Mouse (Mus musculus): ENCODE data around the gene Zfhx3. TPM values are rescaled to one million over a fixed set of nuclear protein-coding genes. Genes with fewer than 3 reads are reported as not detected.

Gene Zfhx3
- polyA plus RNA-seq, 1 experiment from 2014 or later: 68.4 TPM

DNA sequence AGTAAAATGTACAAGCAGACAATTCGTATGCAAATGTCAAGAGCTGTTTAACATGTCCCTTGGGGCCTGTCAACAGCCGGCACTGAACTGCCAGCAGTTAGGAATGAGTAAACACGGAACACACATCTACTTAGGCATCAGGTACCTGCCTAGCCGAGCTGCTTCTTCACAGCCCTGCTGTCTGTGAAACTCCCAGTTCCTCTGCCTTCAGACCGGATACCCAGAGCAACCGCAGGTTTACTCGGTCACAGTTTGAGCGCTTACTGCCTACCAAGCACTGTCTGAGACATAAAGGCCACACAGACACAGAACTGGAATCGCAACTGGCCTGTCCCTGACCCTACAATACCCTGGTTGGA is 652.6 kb downstream of the Zfhx3 start:
- Histone ChIP-seq H3K4me3 (replicated peaks; ENCODE audit: low read depth, low read length) (no peak overlapping the region), H3K4me2 (ENCODE audit: low read length) (no peak overlapping the region), H3K4me1 (ENCODE audit: control insufficient read depth, insufficient read depth, low read length) (0 out of 2 replicates have a peak, but pooled peaks cover 5% of the 10 kb centered on the region), H3K27ac (replicated peaks; ENCODE audit: low read depth, low read length) (peak overlapping the region; percentile 33; the same call in 1 of the 2 replicates), H3K27me3 (ENCODE audit: control insufficient read depth, insufficient read depth, low read length) (no peaks in the 10 kb centered on the region), H3K36me3 (ENCODE audit: control insufficient read depth, insufficient read depth, low read length) (no peaks in the 10 kb centered on the region), H3K9me3 (ENCODE audit: control insufficient read depth, low read length) (no peaks in the 10 kb centered on the region), H3K9ac (replicated peaks; ENCODE audit: low read length) (no peak overlapping the region)
- DNase-seq: peak; percentile 71
- WGBS: 49% methylated on average over 9 of the region's 9 CpGs
- no peak for ATAC-seq (ENCODE audit: low FRiP score, low TSS enrichment)

DNA sequence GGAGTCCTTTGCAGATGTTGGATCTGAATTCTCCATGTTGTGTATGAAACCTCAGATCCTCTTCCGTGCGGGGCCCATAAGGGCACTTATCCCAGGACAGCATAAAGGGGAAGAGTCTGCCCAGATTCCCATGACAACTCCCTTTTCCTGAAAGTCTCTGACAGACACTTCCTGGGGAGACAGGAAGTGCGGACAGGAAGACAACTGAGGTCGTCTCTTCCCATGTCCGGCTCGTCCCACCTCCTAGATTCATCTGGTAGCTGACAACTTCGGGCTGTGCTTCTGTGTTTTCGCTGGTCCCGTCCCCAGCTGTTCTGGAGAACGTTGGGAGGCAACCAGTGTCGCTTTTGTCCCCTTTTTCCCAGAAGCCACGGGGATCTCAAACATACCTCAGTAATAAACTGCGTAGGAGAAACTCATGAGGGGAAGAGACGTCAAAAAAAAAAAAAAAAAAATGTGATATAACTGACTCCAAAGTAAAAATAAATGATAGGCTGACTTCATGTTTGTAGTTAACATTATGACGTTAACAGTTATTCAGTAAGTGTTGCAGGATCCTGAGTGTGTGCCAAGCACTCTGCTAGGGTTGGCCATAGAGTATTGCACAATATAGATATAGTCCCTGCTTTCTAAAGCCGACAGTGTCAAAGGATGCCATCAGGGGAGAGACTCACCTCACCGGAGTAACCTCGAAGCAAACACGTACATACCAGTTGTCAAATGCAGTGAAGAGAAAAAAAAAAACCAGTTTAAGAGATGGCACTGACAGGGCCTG is 653.5 kb downstream of the Zfhx3 start:
- Histone ChIP-seq H3K4me1 (ENCODE audit: control insufficient read depth, insufficient read depth, low read length) (0 out of 2 replicates have a peak, but pooled peaks cover 5% of the 10 kb centered on the region), H3K9ac (replicated peaks; ENCODE audit: low read length) (no peak overlapping the region), H3K9me3 (ENCODE audit: control insufficient read depth, low read length) (no peaks in the 10 kb centered on the region), H3K4me3 (replicated peaks; ENCODE audit: low read depth, low read length) (no peak overlapping the region), H3K27me3 (ENCODE audit: control insufficient read depth, insufficient read depth, low read length) (no peaks in the 10 kb centered on the region), H3K4me2 (ENCODE audit: low read length) (no peak overlapping the region), H3K36me3 (ENCODE audit: control insufficient read depth, insufficient read depth, low read length) (no peaks in the 10 kb centered on the region), H3K27ac (replicated peaks; ENCODE audit: low read depth, low read length) (no peak overlapping the region)
- WGBS: 88% methylated on average over 19 of the region's 19 CpGs
- no peak for DNase-seq
- no peak for ATAC-seq (ENCODE audit: low FRiP score, low TSS enrichment)

DNA sequence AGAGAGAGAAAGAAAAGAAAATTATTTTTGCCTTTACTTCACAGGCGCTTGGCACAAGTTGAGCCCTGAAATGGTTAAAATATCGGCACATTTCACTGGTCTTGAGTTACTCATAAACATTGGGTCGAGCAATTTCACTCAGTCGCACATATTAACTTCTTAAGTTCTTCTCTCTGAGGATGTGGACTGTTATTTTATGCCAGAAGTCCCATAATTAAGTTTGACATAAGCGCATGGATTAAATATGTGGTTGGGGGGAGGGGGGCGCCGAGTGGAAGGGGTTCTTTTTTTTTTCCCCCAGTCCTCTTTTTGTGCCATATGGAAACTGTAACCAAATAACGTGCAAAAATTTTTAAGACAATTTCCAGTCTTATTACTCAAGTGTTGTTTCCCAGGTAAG is 656.6 kb downstream of the Zfhx3 start:
- Histone ChIP-seq H3K4me3 (replicated peaks; ENCODE audit: low read depth, low read length) (no peak overlapping the region), H3K27ac (replicated peaks; ENCODE audit: low read depth, low read length) (no peak overlapping the region), H3K4me1 (ENCODE audit: control insufficient read depth, insufficient read depth, low read length) (0 out of 2 replicates have a peak, but pooled peaks cover 2% of the 10 kb centered on the region), H3K9me3 (ENCODE audit: control insufficient read depth, low read length) (no peaks in the 10 kb centered on the region), H3K36me3 (ENCODE audit: control insufficient read depth, insufficient read depth, low read length) (no peaks in the 10 kb centered on the region), H3K27me3 (ENCODE audit: control insufficient read depth, insufficient read depth, low read length) (no peaks in the 10 kb centered on the region), H3K9ac (replicated peaks; ENCODE audit: low read length) (no peak overlapping the region), H3K4me2 (ENCODE audit: low read length) (no peak overlapping the region)
- DNase-seq (no peak), ATAC-seq (ENCODE audit: low FRiP score, low TSS enrichment) (no peak)
- WGBS: 79% methylated on average over 8 of the region's 8 CpGs

GRCm38 (mm10) chr8:108599558-108599957 is 657.1 kb downstream of the Zfhx3 start:
- no peak for DNase-seq
- no peaks in the 10 kb centered on the region for H3K27me3 ChIP-seq (ENCODE audit: control insufficient read depth, insufficient read depth, low read length)
- no peaks in the 10 kb centered on the region for H3K36me3 ChIP-seq (ENCODE audit: control insufficient read depth, insufficient read depth, low read length)
- no peak for ATAC-seq (ENCODE audit: low FRiP score, low TSS enrichment)
- no peak overlapping the region for H3K9ac ChIP-seq (replicated peaks; ENCODE audit: low read length)
- H3K4me2 ChIP-seq (ENCODE audit: low read length): no peak overlapping the region
- 86% methylated on average over 6 of the region's 6 CpGs for WGBS
- no peak overlapping the region for H3K4me3 ChIP-seq (replicated peaks; ENCODE audit: low read depth, low read length)
- H3K9me3 ChIP-seq (ENCODE audit: control insufficient read depth, low read length): no peaks in the 10 kb centered on the region
- no peaks in the 10 kb centered on the region for H3K4me1 ChIP-seq (ENCODE audit: control insufficient read depth, insufficient read depth, low read length)
- H3K27ac ChIP-seq (replicated peaks; ENCODE audit: low read depth, low read length): no peak overlapping the region

DNA sequence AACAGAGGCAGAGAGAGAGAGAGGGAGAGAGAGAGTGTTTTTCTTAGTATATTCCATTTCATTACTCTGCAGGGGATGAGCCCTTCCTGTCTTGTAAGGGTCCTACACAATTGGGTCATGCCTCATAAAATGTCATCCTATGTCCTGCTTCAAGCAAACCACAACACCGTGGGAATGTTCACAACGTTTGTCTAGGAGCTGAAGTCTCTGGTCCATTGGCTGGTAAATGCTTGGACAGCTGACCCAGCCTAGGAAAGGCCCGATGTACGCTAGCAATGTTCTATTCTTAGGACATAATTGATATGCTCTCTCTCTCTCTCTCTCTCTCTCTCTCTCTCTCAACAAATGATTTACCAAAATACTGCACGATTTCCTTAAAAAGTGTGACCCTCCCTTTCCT is 666.2 kb downstream of the Zfhx3 start:
- 88% methylated on average over 5 of the region's 5 CpGs for WGBS
- no peaks in the 10 kb centered on the region for H3K27me3 ChIP-seq (ENCODE audit: control insufficient read depth, insufficient read depth, low read length)

DNA sequence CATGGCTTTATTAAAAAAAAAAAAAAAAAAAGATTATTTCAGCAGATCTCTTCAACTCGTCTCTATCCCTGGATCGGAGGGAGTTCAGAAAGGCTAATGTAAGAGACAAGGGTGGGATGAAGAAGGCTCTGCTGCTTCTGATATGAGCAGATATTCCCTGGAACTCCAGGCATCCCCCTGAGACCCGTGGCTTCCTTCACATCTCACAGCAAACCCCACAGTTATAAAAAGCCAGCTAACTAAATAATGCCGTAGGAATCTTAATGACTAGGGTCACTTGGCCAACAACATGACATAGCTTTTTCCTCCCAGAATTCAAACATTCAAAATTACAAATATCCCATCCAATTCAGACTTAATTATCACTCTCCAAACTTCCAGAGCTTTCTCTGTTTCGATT is 666.7 kb downstream of the Zfhx3 start:
- ATAC-seq (ENCODE audit: low FRiP score, low TSS enrichment) (no peak), DNase-seq (no peak)
- H3K4me3 ChIP-seq (replicated peaks; ENCODE audit: low read depth, low read length): no peak overlapping the region
- no peak overlapping the region for H3K9ac ChIP-seq (replicated peaks; ENCODE audit: low read length)
- peaks cover 11% of the 10 kb centered on the region for H3K4me1 ChIP-seq (ENCODE audit: control insufficient read depth, insufficient read depth, low read length)
- no peak overlapping the region for H3K4me2 ChIP-seq (ENCODE audit: low read length)
- no peaks in the 10 kb centered on the region for H3K36me3 ChIP-seq (ENCODE audit: control insufficient read depth, insufficient read depth, low read length)
- H3K27ac ChIP-seq (replicated peaks; ENCODE audit: low read depth, low read length): no peak overlapping the region
- WGBS: 78% methylated on average over 5 of the region's 5 CpGs
- no peaks in the 10 kb centered on the region for H3K27me3 ChIP-seq (ENCODE audit: control insufficient read depth, insufficient read depth, low read length)
- no peaks in the 10 kb centered on the region for H3K9me3 ChIP-seq (ENCODE audit: control insufficient read depth, low read length)

More for the DNA sequence above, 666.2 kb downstream of the Zfhx3 start:
- H3K9me3 ChIP-seq (ENCODE audit: control insufficient read depth, low read length): no peaks in the 10 kb centered on the region
- H3K9ac ChIP-seq (replicated peaks; ENCODE audit: low read length): no peak overlapping the region
- H3K4me3 ChIP-seq (replicated peaks; ENCODE audit: low read depth, low read length): no peak overlapping the region
- H3K36me3 ChIP-seq (ENCODE audit: control insufficient read depth, insufficient read depth, low read length): no peaks in the 10 kb centered on the region
- no peak overlapping the region for H3K4me2 ChIP-seq (ENCODE audit: low read length)
- peaks cover 11% of the 10 kb centered on the region for H3K4me1 ChIP-seq (ENCODE audit: control insufficient read depth, insufficient read depth, low read length)
- ATAC-seq (ENCODE audit: low FRiP score, low TSS enrichment) (no peak), DNase-seq (no peak)
- H3K27ac ChIP-seq (replicated peaks; ENCODE audit: low read depth, low read length): no peak overlapping the region

DNA sequence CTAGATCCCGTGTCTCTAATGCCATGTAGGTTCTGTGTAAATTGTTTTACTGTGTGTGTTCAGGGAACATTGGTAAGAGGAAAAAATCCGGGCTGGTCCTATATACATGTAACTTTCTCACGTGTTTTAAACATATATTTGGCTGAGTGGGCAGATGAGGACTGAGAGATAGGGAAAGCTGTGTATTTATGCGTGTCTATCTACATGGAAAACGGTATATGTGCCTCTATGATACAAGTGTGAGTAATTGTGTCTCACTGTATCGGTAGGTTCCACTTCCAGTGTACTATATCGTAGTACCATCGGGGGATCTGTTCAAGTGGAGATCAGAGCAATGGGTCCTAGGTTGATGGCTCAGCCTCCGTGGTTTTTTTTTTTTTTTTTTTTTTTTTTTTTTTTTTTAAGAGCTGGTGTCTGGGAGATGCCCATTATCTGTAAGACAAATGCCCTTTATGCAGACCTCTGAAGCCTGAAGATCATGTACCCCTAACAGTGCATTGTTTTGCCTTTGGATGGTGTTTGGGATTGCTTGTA is 668.8 kb downstream of the Zfhx3 start:
- H3K4me3 ChIP-seq (replicated peaks; ENCODE audit: low read depth, low read length): no peak overlapping the region
- WGBS: 89% methylated on average over 9 of the region's 9 CpGs

DNA sequence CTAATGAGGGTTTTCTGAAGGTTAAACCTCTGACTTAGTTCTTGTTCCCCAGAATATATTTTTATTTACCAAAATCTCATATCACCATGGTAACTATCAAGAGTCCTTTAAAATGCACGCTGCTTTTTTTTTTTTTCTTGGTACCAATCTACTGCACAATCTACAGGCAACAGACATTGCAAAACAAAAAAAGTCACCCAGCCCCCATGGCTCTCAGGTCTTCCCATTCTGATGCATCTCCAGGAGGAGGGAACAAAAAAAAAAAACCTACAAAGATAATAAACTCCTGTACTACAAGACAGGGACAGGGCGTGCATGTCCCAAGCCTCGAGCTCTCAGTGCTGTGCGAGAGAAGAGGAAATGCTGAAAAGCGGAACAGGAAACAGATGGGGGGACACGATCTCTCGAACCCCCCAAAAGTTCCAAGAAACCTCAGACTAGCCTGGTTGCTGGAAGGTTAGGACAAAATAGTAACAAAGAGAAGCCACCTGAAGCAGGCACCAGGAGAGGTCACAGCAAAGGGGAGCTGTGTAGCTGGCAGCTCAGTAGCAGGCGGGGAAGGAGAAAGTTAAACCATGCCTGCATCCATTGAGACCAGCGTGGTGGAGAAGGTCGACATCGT is 669.5 kb downstream of the Zfhx3 start:
- Histone ChIP-seq H3K4me1 (ENCODE audit: control insufficient read depth, insufficient read depth, low read length) (peaks cover 11% of the 10 kb centered on the region), H3K27me3 (ENCODE audit: control insufficient read depth, insufficient read depth, low read length) (no peaks in the 10 kb centered on the region), H3K27ac (replicated peaks; ENCODE audit: low read depth, low read length) (no peak overlapping the region), H3K36me3 (ENCODE audit: control insufficient read depth, insufficient read depth, low read length) (no peaks in the 10 kb centered on the region), H3K9me3 (ENCODE audit: control insufficient read depth, low read length) (0 out of 2 replicates have a peak, but pooled peaks cover 2% of the 10 kb centered on the region), H3K4me3 (replicated peaks; ENCODE audit: low read depth, low read length) (no peak overlapping the region), H3K4me2 (ENCODE audit: low read length) (no peak overlapping the region), H3K9ac (replicated peaks; ENCODE audit: low read length) (no peak overlapping the region)
- 74% methylated on average over 11 of the region's 11 CpGs for whole genome bisulfite sequencing
- DNase-seq (no peak), ATAC-seq (ENCODE audit: low FRiP score, low TSS enrichment) (no peak)

More for the DNA sequence above, 668.8 kb downstream of the Zfhx3 start:
- H3K36me3 ChIP-seq (ENCODE audit: control insufficient read depth, insufficient read depth, low read length): no peaks in the 10 kb centered on the region
- H3K4me2 ChIP-seq (ENCODE audit: low read length): no peak overlapping the region
- peaks cover 11% of the 10 kb centered on the region for H3K4me1 ChIP-seq (ENCODE audit: control insufficient read depth, insufficient read depth, low read length)
- no peak overlapping the region for H3K9ac ChIP-seq (replicated peaks; ENCODE audit: low read length)
- ATAC-seq (ENCODE audit: low FRiP score, low TSS enrichment): no peak
- H3K27ac ChIP-seq (replicated peaks; ENCODE audit: low read depth, low read length): no peak overlapping the region
- no peak for DNase-seq
- no peaks in the 10 kb centered on the region for H3K27me3 ChIP-seq (ENCODE audit: control insufficient read depth, insufficient read depth, low read length)
- 0 out of 2 replicates have a peak, but pooled peaks cover 2% of the 10 kb centered on the region for H3K9me3 ChIP-seq (ENCODE audit: control insufficient read depth, low read length)
